Mouse (Mus musculus) E14TG2a.4 (cell line): ENCODE results near the gene Hoxa5.

Source experiments
- CTCF ChIP-seq: conservative IDR thresholded peaks from 2 replicates; pipeline ENCODE4 v1.5.1; 2014; ENCODE audit warnings: low read length
- POU5F1 ChIP-seq: IDR thresholded peaks from 2 replicates; pipeline ENCODE4 v1.6.1; 2014; ENCODE audit warnings: low read length, borderline replicate concordance

DNA sequence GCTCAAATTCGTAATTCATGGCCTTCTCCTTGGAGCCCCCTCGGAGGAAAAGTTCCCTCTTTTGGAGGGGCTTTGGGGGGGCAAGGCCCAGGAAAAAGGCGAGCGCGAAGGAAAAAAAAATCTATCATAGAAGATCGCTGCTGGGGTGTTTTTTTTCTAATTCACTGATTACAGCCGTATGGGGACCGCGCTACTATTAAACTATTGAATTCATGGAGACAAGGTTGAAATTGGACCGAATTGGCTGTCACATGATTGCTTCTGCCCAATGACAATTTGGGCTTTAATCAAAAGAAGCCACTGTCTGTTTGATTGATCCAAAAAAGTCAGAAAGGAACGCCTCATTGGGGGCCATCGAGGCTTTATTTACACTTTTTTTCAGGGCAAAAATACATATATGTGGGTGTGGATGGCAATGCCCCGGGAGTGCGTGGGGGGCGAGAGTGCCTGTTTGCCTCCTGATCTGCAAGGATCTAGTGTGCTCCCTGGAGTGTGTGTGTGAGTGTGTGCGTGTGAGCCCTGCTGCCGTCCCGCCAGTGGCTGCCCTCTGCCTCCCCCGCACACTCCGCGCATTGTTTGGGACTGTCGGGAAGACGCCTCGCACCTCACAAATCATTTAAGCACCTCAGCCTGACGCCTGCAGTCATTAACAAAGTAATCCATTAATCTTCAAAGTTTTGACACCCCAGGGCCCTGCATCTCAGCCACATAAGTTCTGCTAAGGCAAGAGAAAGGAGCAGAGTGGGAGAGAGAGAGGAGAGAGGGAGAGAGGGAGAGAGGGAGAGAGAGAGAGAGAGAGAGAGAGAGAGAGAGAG, 39.6 kb downstream of the Hoxa5 start, which contains the start of gene Hoxa2:
- TF ChIP-seq CTCF (no peak), POU5F1 (no peak)
